8 mouse cellular contexts compared by ENCODE assay signal in genomic region chr13:114757459-114757858, GRCm38 (mm10).
A peak's percentile ranks its signal among the peaks of the same experiment; 100 is the strongest.
DNase-seq lines count a peak whose midpoint lies in the region; ATAC-seq and TF ChIP-seq lines count a peak whose summit lies in the region.

No protein-coding gene starts in this region.

- no peak overlapping the region for H3K9ac ChIP-seq in hindbrain, embryonic 11.5 days (ENCODE audit: low read depth, low read length)
- no peak overlapping the region for H3K9ac ChIP-seq in lung, postnatal 0 days (replicated peaks; ENCODE audit: low read depth)

- no peak for ATAC-seq in hindbrain, embryonic 11.5 days (ENCODE audit: low FRiP score)
- peak; percentile 83 to 90 for ATAC-seq in hematopoietic stem cell, adult 5-6 weeks (replicated peaks in 1 of 2; ENCODE audit: insufficient read depth in 1 of 2, low FRiP score in 2 of 2, low TSS enrichment in 1 of 2, low read depth in 1 of 2, poor library complexity in 2 of 2, severe bottlenecking in 2 of 2)
- ATAC-seq in lung, postnatal 0 days = peak; percentile 52

- no peak overlapping the region for H3K4me2 ChIP-seq in hindbrain, embryonic 11.5 days (replicated peaks; ENCODE audit: low read depth, low read length)
- H3K4me2 ChIP-seq in lung, postnatal 0 days (replicated peaks; ENCODE audit: low read depth, low read length) = no peak overlapping the region

- TF ChIP-seq EP300 in lung, postnatal 0 days (IDR thresholded peaks at IDR 0.05) = no peak

- H3K4me1 ChIP-seq in hindbrain, embryonic 11.5 days (replicated peaks; ENCODE audit: control insufficient read depth, insufficient read depth, low read length) = no peaks in the 10 kb centered on the region
- H3K4me1 ChIP-seq in hindbrain, embryonic 10.5 days (replicated peaks) = no peaks in the 10 kb centered on the region
- H3K4me1 ChIP-seq in lung, postnatal 0 days (ENCODE audit: insufficient read depth, low read depth, low read length) = no peaks in the 10 kb centered on the region

- peak; percentile 74 for TF ChIP-seq CTCF in lung, postnatal 0 days (IDR thresholded peaks at IDR 0.05)

- H3K27me3 ChIP-seq in hindbrain, embryonic 11.5 days (ENCODE audit: control insufficient read depth, insufficient read depth, low read length) = no peaks in the 10 kb centered on the region
- H3K27me3 ChIP-seq in hindbrain, embryonic 10.5 days (ENCODE audit: insufficient read depth, poor library complexity, severe bottlenecking) = no peaks in the 10 kb centered on the region
- H3K27me3 ChIP-seq in lung, postnatal 0 days (replicated peaks; ENCODE audit: insufficient read depth, low read length) = no peaks in the 10 kb centered on the region

- no peak overlapping the region for H3K4me3 ChIP-seq in hindbrain, embryonic 11.5 days (ENCODE audit: low read depth, low read length)
- H3K4me3 ChIP-seq in hindbrain, embryonic 10.5 days = no peak overlapping the region
- H3K4me3 ChIP-seq in lung, postnatal 0 days (ENCODE audit: low read depth, low read length) = no peak overlapping the region

- H3K27ac ChIP-seq in hindbrain, embryonic 11.5 days (ENCODE audit: low read depth, low read length) = no peak overlapping the region
- H3K27ac ChIP-seq in hindbrain, embryonic 10.5 days = no peak overlapping the region
- no peak overlapping the region for H3K27ac ChIP-seq in lung, postnatal 0 days (ENCODE audit: low read length)

- peak; percentile 2 for DNase-seq in hindbrain, embryonic 11.5 days (ENCODE audit: low spot score)
- no peak for DNase-seq in hindbrain, embryonic 10.5 days (ENCODE audit: low spot score)
- peak; percentile 59 for DNase-seq in 416B (ENCODE audit: low read depth)
- peak; percentile 20 to 25 for DNase-seq in adrenal gland, adult 18-20 months (ENCODE audit: low spot score in 2 of 2)
- DNase-seq in lung, postnatal 0 days (ENCODE audit: low spot score) = peak; percentile 73
- DNase-seq in thymus, adult 18-20 months = no peak
- no peak for DNase-seq in spleen, adult 18-20 months

- no peaks in the 10 kb centered on the region for H3K9me3 ChIP-seq in hindbrain, embryonic 11.5 days (ENCODE audit: control insufficient read depth, low read length)
- H3K9me3 ChIP-seq in hindbrain, embryonic 10.5 days = no peaks in the 10 kb centered on the region
- H3K9me3 ChIP-seq in lung, postnatal 0 days (ENCODE audit: low read length) = no peaks in the 10 kb centered on the region

- no peaks in the 10 kb centered on the region for H3K36me3 ChIP-seq in hindbrain, embryonic 11.5 days (ENCODE audit: control insufficient read depth, insufficient read depth, low read length)
- no peaks in the 10 kb centered on the region for H3K36me3 ChIP-seq in hindbrain, embryonic 10.5 days
- H3K36me3 ChIP-seq in lung, postnatal 0 days (ENCODE audit: insufficient read depth, low read length) = no peaks in the 10 kb centered on the region

Comparison
In these comparisons a context has a peak if more than half of its experiments do, and no peak if none do; other contexts are left out.
1. DNase-seq: peak in hindbrain, embryonic 11.5 days (single experiment), 416B (single experiment), adrenal gland, adult 18-20 months (2 of 2) and lung, postnatal 0 days (single experiment); none in hindbrain, embryonic 10.5 days (single experiment), thymus, adult 18-20 months (0 of 2) and spleen, adult 18-20 months (0 of 2).